Mouse (Mus musculus) frontal cortex, adult (tissue): ENCODE measurements around the gene Zscan21.

Source experiments
- ATAC-seq: cut with Nextera tagmentation; 2 replicates; pipeline ENCODE4 v1.9.2; 2017; ENCODE audit warnings: mild to moderate bottlenecking, moderate library complexity, mixed read lengths; ENCODE audit not compliant: low TSS enrichment

Zscan21 gene

GRCm38 (mm10) chr5:138118041-138118440, 1.3 kb downstream of the Zscan21 start:
- ATAC-seq = no peak

- ATAC-seq = no peak
Measured at GRCm38 (mm10) chr5:138132425-138133064, 15.8 kb downstream of the Zscan21 start.

GRCm38 (mm10) chr5:138137257-138137656, 20.6 kb downstream of the Zscan21 start:
- ATAC-seq = no peak

GRCm38 (mm10) chr5:138137935-138138549, 21.3 kb downstream of the Zscan21 start:
- ATAC-seq = peak; percentile 74

- ATAC-seq = peak; percentile 34; the same call in 1 of the 2 replicates
Measured at GRCm38 (mm10) chr5:138138585-138138984, 21.9 kb downstream of the Zscan21 start.

GRCm38 (mm10) chr5:138154390-138154789, 37.7 kb downstream of the Zscan21 start:
- no peak for ATAC-seq

GRCm38 (mm10) chr5:138155443-138155976, 38.8 kb downstream of the Zscan21 start, which contains the start of gene Zfp113:
Gene Zfp113 (minus strand): TSS chr5:138155744.
- peak; percentile 99 for ATAC-seq

GRCm38 (mm10) chr5:138160224-138160762, 43.6 kb downstream of the Zscan21 start:
- no peak for ATAC-seq

- peak; percentile 94 for ATAC-seq
Measured at GRCm38 (mm10) chr5:138160842-138161665, 44.4 kb downstream of the Zscan21 start, which contains the start of gene Cops6. Gene Cops6 (plus strand): TSS chr5:138161071.

- ATAC-seq = no peak
Measured at GRCm38 (mm10) chr5:138163046-138163445, 46.3 kb downstream of the Zscan21 start.

- no peak for ATAC-seq
Measured at GRCm38 (mm10) chr5:138163610-138164009, 46.9 kb downstream of the Zscan21 start.

- ATAC-seq = no peak
Measured at GRCm38 (mm10) chr5:138165594-138165993, 48.9 kb downstream of the Zscan21 start.

GRCm38 (mm10) chr5:138170936-138171561, 54.3 kb downstream of the Zscan21 start:
- peak; percentile 66 for ATAC-seq

- peak; percentile 86 for ATAC-seq
Measured at GRCm38 (mm10) chr5:138171695-138172491, 55.2 kb downstream of the Zscan21 start, which contains the start of the genes Ap4m1 and Mcm7. Gene Ap4m1 (plus strand): TSS chr5:138172002. Gene Mcm7 (minus strand): TSS chr5:138172422.

GRCm38 (mm10) chr5:138173217-138173616, 56.5 kb downstream of the Zscan21 start:
- ATAC-seq = no peak
